Mouse (Mus musculus) layer of hippocampus, adult 18-20 months (tissue): ENCODE data around the gene Rufy3. TPM values are rescaled to one million over a fixed set of nuclear protein-coding genes. Genes with fewer than 3 reads are reported as not detected.
A peak's percentile ranks its signal among the peaks of the same experiment; 100 is the strongest.

Experiments used
- DNase-seq, 2 experiments: peaks; one replicate each; pipeline ENCODE4 v3.0.0; 2022; ENCODE audit warnings: low spot score in 2 of 2
- total RNA-seq, 2 experiments: library from RNA; stranded (reverse); gene quantifications; 2 replicates each; pipeline ENCODE4 v1.2.3; 2021

Gene Rufy3
- total RNA-seq, 2 experiments from 2014 or later = 159 to 169 TPM

DNA sequence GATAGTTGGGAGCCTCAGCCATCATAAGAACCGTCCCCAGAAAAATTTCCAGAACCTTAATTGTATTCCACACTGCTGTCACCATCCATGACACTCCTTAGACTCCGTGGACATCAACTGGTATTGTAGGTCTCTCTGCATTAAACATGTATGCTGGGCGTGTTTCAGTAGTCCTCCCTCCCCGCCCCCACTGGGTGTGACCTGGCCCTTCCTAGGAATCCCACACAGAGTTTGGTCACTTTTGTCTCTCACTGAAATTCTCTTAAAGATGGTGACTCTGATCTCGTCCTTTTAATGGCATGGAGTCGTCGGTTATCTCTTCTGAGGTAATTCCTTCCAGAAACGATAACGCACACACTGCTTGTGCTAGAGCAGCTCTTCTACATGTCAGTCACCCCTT is 118.9 kb downstream of the Rufy3 start:
- no peak for DNase-seq

- DNase-seq = no peak
Observed at GRCm38 (mm10) chr5:88684226-88684625, 119.4 kb downstream of the Rufy3 start.

- no peak for DNase-seq
Observed at GRCm38 (mm10) chr5:88685306-88685705, 120.5 kb downstream of the Rufy3 start.

- no peak for DNase-seq
Observed at GRCm38 (mm10) chr5:88685745-88686299, 121.0 kb downstream of the Rufy3 start.

DNA sequence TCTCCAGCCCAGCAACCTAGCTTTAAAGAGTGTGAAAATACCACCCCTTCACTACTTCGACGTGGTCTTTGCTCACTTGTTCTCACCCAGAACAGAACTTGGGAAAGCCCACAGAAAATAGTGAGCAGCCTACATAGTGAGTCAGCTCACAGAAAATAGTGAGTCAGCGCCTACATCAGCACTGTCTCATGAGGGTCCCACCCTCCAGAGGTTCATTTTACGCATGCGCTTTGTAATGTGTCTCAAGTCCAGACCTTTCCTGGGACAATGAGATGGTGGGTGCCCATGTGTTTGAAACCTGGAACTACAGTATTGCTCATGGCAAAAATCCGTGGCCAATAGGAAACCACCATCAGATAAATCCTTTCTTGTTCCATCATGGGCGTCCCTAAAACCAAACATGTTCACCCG is 123.2 kb downstream of the Rufy3 start:
- no peak for DNase-seq

DNA sequence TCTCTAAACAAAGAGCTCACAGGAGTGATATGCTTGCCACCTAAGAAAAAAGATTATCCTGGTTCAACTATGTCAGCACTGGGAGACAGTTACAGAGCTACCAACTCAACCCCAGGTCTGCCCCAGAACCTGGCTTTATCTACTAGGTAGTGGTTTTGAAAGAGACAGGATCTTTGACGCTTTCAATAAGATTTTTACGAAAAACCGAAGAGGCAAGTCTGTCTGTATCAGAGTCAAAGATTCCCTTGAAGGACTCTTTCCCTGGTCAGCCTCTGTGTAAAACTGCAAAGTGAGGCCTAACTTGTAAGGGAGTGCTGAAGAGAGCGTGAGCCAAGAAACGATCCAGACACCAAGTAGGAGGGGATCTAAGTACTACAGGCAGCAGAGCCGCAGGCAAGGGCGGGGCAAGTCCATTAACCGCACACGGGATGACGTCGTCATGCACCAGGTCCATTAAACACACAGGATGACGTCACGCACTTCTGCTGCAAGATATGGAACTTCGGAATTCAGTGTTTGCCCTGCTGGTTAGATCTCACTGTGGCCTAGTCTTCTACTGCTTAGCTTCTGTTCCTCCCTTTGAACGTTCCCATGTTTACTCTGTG is 123.8 kb downstream of the Rufy3 start:
- DNase-seq = no peak

- DNase-seq = peak in 1 of 2 experiments; percentile 17
Observed at GRCm38 (mm10) chr5:88689279-88689938, 124.6 kb downstream of the Rufy3 start.

- no peak for DNase-seq
Observed at GRCm38 (mm10) chr5:88690681-88691505, 126.1 kb downstream of the Rufy3 start.

- no peak for DNase-seq
Observed at GRCm38 (mm10) chr5:88691506-88692095, 126.8 kb downstream of the Rufy3 start.

DNA sequence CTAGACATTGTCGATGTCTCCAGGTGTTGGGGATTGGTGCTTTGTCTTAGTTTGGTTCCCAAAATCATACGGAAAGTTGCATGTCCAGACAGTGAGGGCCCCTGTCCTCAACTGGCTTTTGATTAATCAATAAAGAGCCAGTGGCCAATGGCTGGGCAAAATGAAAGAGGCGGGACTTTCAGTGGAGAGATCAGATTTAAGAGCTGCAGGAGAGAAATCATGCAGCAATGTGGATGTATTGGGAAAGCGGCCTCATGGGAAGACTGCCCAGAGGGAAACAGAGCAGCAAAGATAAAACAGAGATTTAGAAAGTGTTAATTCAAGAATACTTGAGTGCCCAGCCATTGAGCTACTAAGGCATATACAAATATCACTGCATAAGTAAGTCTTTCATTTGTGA is 127.7 kb downstream of the Rufy3 start:
- no peak for DNase-seq

DNA sequence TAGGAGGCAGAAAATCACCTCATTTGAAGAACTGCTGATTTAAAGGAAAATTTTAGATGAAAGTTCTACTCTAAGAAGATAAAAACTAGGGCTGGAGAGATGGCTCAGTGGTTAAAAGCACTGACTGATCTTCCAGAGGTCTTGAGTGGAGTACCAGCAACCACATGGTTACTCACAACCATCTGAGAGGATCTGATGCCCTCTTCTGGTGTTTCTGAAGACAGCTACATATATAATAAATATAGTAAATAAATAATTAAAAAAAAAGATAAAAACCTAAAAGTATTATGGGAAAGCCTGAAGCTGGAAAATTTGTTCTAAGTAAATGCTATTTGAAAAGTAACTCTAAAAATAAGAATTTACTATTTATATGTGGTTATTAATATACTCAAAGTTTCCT is 128.2 kb downstream of the Rufy3 start:
- no peak for DNase-seq

- no peak for DNase-seq
Observed at GRCm38 (mm10) chr5:88697291-88697690, 132.5 kb downstream of the Rufy3 start.

DNA sequence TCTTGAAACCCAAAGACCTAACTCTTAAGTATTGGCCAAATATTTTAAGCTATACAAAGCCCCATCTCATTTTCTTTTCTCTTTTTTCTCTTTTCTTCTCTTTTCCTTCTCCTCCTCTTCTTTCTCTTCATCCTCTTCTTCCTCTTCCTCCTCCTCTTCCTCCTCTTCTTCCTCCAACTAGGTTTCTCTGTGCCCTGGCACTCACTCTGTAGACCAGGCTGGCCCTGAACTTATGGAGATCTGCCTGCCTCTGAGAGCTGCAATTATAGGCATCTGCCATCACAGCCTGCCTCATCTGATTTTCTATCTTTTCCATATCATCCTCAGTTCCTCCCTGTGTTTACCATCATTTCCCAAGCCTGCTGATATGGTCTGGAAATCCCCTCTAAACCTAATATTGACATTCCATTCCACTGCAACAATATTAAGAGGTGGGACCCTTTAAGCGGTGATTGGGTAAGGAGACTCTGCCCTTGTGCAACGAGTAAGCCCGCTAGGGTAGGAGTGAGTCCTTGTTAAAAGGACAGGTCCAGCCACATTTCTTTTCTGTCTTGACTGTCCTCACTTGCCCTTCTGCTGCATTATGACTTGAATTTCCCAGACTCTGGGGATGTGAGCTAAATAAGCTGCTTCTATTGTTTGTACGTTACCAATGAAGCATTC is 134.5 kb downstream of the Rufy3 start:
- DNase-seq = no peak

Other genes with a start within 250 kb of the Rufy3 start
- not detected for gene Prol1, start 247.7 kb upstream of the Rufy3 start, total RNA-seq
- not detected for gene Amtn, start 188.9 kb upstream of the Rufy3 start, total RNA-seq
- gene Ambn, start 109.0 kb upstream of the Rufy3 start, total RNA-seq = not detected
- gene Enam, start 77.1 kb upstream of the Rufy3 start, total RNA-seq = not detected
- under 1 TPM; 0.28 to 0.37 TPM for gene Jchain, start 37.1 kb upstream of the Rufy3 start, total RNA-seq
- gene Utp3, start 10.6 kb upstream of the Rufy3 start, total RNA-seq = 10 to 100 TPM; 29.3 to 30.5 TPM
- gene Grsf1, start 111.1 kb downstream of the Rufy3 start, total RNA-seq = 10 to 100 TPM; 91.8 to 99.3 TPM
- 10 to 100 TPM; 25.4 to 26.8 TPM for gene Mob1b, start 155.8 kb downstream of the Rufy3 start, total RNA-seq
- gene Dck, start 200.0 kb downstream of the Rufy3 start, total RNA-seq = 10 to 100 TPM; 12.1 to 12.5 TPM